Mouse (Mus musculus) kidney, adult 2 months (tissue): ENCODE results near the gene Rad51d. TPM values are rescaled to one million over a fixed set of nuclear protein-coding genes. Genes with fewer than 3 reads are reported as not detected.

ENCODE experiments used
- DNase-seq: peaks from one replicate; pipeline ENCODE4 v3.0.0; 2021
- H3K27ac ChIP-seq: fragments of 200-500 bp; 2 replicates; pipeline ENCODE4 v1.5.1; 2012; ENCODE audit warnings: low read depth, low read length, control low read depth, inconsistent platforms; ENCODE audit not compliant: insufficient read depth
- H3K27me3 ChIP-seq: fragments of 200-500 bp; replicated peaks from 2 replicates; pipeline ENCODE4 v1.6.1; 2012; ENCODE audit warnings: mild to moderate bottlenecking, moderate library complexity, low read length, inconsistent platforms; ENCODE audit not compliant: control insufficient read depth, insufficient read depth
- H3K36me3 ChIP-seq: fragments of 200-500 bp; 2 replicates; pipeline ENCODE4 v1.6.1; 2012; ENCODE audit warnings: mild to moderate bottlenecking, moderate library complexity, low read length, inconsistent platforms; ENCODE audit not compliant: control insufficient read depth, insufficient read depth
- H3K4me1 ChIP-seq: fragments of 200-500 bp; 2 replicates; pipeline ENCODE4 v1.6.1; 2011; ENCODE audit warnings: low read length; ENCODE audit not compliant: control insufficient read depth, insufficient read depth
- H3K4me3 ChIP-seq: fragments of 200-500 bp; 2 replicates; pipeline ENCODE4 v1.5.1; 2011; ENCODE audit warnings: mild to moderate bottlenecking, low read depth, low read length, control low read depth; ENCODE audit not compliant: insufficient read depth
- CTCF ChIP-seq: fragments of 200-500 bp; conservative IDR thresholded peaks from 2 replicates; pipeline ENCODE4 v1.5.1; 2011; ENCODE audit warnings: low read depth, mild to moderate bottlenecking, control low read depth, low read length, moderate library complexity, mixed read lengths; ENCODE audit not compliant: insufficient read depth, insufficient read length
- POLR2A ChIP-seq: fragments of 200-500 bp; IDR thresholded peaks from one replicate; pipeline ENCODE4 v1.6.1; 2011; ENCODE audit warnings: low read depth, low read length, control low read depth
- WGBS: fragments of 180-500 bp; shearing (Covaris S2); methylation state at CpG from one replicate; pipeline ENCODE4 v1.1.7; 2018; 5-methylcytosine and 5-hydroxymethylcytosine counted together
- polyA plus RNA-seq: library from polyadenylated mRNA; depleted of rRNA; stranded (reverse); fragments of >200 nt; gene quantifications from 2 replicates; pipeline ENCODE4 v1.2.3, GENCODE M21; 2012

Rad51d gene
- polyA plus RNA-seq, 1 experiment, result 15.7 TPM

DNA sequence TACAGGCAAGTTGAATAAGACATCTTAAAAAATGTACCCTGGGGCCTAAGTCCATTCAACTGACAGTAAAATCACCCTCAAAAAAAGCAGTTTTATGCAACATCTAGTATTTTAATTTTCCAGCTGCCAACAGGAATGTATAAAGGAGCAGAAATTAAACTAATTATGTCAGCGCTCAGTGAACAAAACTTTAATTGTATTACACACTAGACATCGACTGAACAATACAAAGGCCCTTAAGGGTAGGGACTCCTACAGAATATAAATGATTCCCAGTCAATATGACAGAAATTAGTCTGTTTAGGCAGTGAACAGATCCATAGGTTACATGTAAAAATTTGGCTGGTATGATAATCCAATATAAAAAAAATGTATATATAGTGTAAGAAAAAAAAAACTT is 27.4 kb downstream of the Rad51d start:
- 83% methylated on average over 2 of the region's 2 CpGs for WGBS

DNA sequence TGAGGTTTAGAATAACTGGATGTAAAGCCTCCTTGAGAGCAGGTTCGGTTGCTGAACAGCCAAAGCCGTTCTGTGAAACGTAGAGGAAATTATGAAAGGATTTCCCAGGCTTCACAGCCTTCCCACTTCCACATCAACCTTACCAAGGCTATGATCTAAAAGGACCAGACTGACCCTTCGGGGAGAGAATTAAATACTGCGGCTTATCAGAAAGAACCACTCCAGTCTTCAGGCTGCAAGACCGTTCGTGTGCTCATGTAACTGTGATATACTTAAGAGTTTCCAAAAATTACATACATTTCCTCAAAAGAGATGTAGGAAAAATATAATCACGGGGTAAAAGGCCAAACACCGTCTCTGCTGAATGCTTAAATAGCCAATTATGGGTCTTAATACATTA is 27.8 kb downstream of the Rad51d start:
- H3K4me3 ChIP-seq, result no peak overlapping the region
- TF ChIP-seq CTCF (no peak), POLR2A (no peak)
- DNase-seq, result no peak
- H3K4me1 ChIP-seq, result peaks cover 28% of the 10 kb centered on the region; the same call in 1 of the 2 replicates
- 90% methylated on average over 9 of the region's 9 CpGs for WGBS
- H3K36me3 ChIP-seq, result no peaks in the 10 kb centered on the region
- no peak overlapping the region for H3K27ac ChIP-seq
- no peaks in the 10 kb centered on the region for H3K27me3 ChIP-seq

More for the DNA sequence above, 27.4 kb downstream of the Rad51d start:
- Histone ChIP-seq H3K4me3 (no peak overlapping the region), H3K4me1 (peaks cover 25% of the 10 kb centered on the region; the same call in 1 of the 2 replicates), H3K36me3 (no peaks in the 10 kb centered on the region), H3K27me3 (no peaks in the 10 kb centered on the region), H3K27ac (no peak overlapping the region)
- no peak for DNase-seq
- TF ChIP-seq POLR2A (no peak), CTCF (no peak)

DNA sequence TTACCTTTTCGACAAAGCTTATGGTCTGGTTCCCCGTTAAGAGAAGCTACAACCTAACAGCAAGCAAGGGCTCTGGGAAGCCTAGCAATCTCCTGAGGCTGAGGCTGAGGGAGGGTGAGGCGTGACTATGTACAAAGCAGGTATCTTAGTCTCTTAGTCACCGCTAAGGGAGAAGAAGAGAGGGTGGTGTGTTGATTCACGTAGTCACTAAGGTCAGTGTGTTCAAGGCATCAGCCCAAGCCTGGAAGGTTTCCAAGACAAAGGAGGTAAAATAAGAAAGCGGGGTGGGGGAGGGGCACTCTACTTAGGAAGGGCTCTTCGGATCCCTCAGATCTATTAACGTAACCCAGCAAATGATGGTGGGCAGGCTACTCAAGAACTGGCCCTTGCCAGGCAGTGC is 28.9 kb downstream of the Rad51d start:
- TF ChIP-seq POLR2A, result no peak
- no peak for TF ChIP-seq CTCF
- peaks cover 33% of the 10 kb centered on the region for H3K4me1 ChIP-seq
- no peaks in the 10 kb centered on the region for H3K36me3 ChIP-seq
- peak; percentile 68 for DNase-seq
- H3K27me3 ChIP-seq, result no peaks in the 10 kb centered on the region
- WGBS, result 45% methylated on average over 8 of the region's 8 CpGs
- no peak overlapping the region for H3K4me3 ChIP-seq
- H3K27ac ChIP-seq, result no peak overlapping the region

- Histone ChIP-seq H3K4me1 (peaks cover 37% of the 10 kb centered on the region), H3K4me3 (no peak overlapping the region), H3K27ac (no peak overlapping the region), H3K36me3 (no peaks in the 10 kb centered on the region), H3K27me3 (no peaks in the 10 kb centered on the region)
- 64% methylated on average over 6 of the region's 6 CpGs for WGBS
- TF ChIP-seq POLR2A, result no peak
- DNase-seq, result no peak
Observed at GRCm38 (mm10) chr11:82860759-82861158, 29.7 kb downstream of the Rad51d start.

DNA sequence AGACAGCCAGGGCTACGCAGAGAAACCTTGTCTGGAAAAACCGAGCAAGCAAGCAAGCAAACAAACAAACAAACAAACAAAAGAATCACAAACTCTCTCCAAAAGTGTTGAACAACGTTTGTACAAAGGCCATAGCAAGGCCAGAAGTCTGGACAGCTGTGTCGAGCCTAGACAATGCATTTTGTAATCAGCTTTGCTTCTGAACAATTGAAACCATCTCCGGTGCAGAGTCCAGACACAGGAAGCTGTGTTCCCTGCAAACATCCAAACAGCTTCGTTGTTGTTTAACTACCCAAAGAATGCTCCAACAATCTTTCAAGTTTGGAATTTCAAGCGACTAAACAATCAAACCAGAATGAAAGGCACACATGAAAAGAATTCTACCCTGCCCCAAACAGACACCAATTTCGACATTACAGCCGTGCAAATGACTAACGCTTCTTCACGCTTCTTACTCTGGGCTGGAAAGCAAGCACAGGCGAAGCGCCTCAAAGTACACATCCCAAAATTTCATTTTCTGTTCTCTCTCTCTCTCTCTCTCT is 33.0 kb downstream of the Rad51d start:
- TF ChIP-seq CTCF, result no peak
- no peak for TF ChIP-seq POLR2A
- Histone ChIP-seq H3K4me1 (peaks cover 54% of the 10 kb centered on the region), H3K27me3 (no peaks in the 10 kb centered on the region), H3K27ac (peak overlapping the region; percentile 75), H3K4me3 (no peak overlapping the region), H3K36me3 (no peaks in the 10 kb centered on the region)
- 51% methylated on average over 13 of the region's 13 CpGs for WGBS
- DNase-seq, result peak; percentile 81

DNA sequence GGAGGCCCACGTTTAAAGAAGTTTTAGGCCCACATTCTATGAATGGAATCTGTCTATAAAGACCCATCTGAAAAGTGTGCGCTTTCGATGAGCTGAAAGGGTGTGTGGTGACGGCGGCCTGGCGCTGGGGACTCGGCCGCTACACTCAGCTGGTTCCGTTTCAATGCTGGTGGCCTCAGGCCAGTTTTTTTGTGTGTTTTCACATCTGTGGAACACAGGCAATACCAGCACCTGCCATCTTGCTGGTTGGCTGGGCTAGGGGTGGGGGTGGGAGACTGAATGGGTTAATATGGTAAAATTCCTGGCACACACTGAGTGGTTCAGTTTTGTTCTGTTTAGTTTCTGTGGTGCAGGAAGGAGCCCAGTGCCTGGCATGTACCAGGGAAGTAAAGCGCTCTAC is 34.4 kb downstream of the Rad51d start:
- peak; percentile 56 for DNase-seq
- Histone ChIP-seq H3K27ac (peak overlapping the region; percentile 27; the same call in 1 of the 2 replicates), H3K4me1 (peaks cover 50% of the 10 kb centered on the region), H3K27me3 (no peaks in the 10 kb centered on the region), H3K36me3 (no peaks in the 10 kb centered on the region), H3K4me3 (no peak overlapping the region)
- TF ChIP-seq POLR2A, result no peak
- TF ChIP-seq CTCF, result no peak
- 46% methylated on average over 10 of the region's 10 CpGs for WGBS

- no peaks in the 10 kb centered on the region for H3K36me3 ChIP-seq
- no peaks in the 10 kb centered on the region for H3K27me3 ChIP-seq
- WGBS, result 72% methylated on average over 9 of the region's 9 CpGs
- no peak for DNase-seq
- no peak for TF ChIP-seq CTCF
- no peak for TF ChIP-seq POLR2A
- H3K4me3 ChIP-seq, result no peak overlapping the region
- peak overlapping the region; percentile 13 for H3K27ac ChIP-seq
- H3K4me1 ChIP-seq, result peaks cover 49% of the 10 kb centered on the region
Observed at GRCm38 (mm10) chr11:82855327-82855973, 35.0 kb downstream of the Rad51d start.

DNA sequence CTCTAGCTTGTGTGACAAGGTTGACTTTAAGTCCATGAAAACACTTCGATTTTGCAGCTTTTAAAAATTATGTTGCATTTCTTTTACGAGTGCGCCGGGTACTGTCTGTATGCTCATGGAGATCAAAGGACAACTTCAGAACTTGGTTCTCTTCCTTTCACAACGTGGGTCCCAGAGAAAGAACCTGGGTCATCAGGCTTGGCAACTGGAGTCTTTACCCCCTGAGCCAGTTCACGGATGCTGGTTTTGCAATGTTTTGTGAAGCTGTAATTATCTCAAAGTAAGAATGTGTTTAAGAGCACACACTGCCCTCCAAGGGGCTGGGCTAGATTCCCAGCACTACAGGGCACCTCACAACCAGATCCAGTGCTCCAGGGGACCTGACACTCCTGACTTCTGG is 36.3 kb downstream of the Rad51d start:
- DNase-seq, result no peak
- peaks cover 55% of the 10 kb centered on the region for H3K4me1 ChIP-seq
- no peak overlapping the region for H3K4me3 ChIP-seq
- H3K36me3 ChIP-seq, result no peaks in the 10 kb centered on the region
- no peak overlapping the region for H3K27ac ChIP-seq
- TF ChIP-seq CTCF, result no peak
- H3K27me3 ChIP-seq, result no peaks in the 10 kb centered on the region
- WGBS, result 64% methylated on average over 6 of the region's 6 CpGs
